Mouse (Mus musculus) intestine, embryonic 16.5 days (tissue): ENCODE results near the gene Pphln1. TPM values are rescaled to one million over a fixed set of nuclear protein-coding genes. Genes with fewer than 3 reads are reported as not detected.

Source experiments
- ATAC-seq: fragments of 200-750 bp; cut with Nextera tagmentation; 2 replicates; pipeline ENCODE4 v1.8.0; 2017; ENCODE audit warnings: moderate TSS enrichment, moderate library complexity
- H3K27ac ChIP-seq: fragments of 300-500 bp; sonication (generic); 2 replicates; pipeline ENCODE4 v1.5.1; 2014; ENCODE audit warnings: mild to moderate bottlenecking, low read length
- H3K27me3 ChIP-seq: fragments of 300-500 bp; sonication (generic); replicated peaks from 2 replicates; pipeline ENCODE4 v1.6.1; 2014; ENCODE audit warnings: low read length, control low read depth, mixed read lengths; ENCODE audit not compliant: control insufficient read depth, insufficient read depth
- H3K36me3 ChIP-seq: fragments of 300-500 bp; sonication (generic); 2 replicates; pipeline ENCODE4 v1.6.1; 2014; ENCODE audit warnings: low read length, control low read depth; ENCODE audit not compliant: control insufficient read depth, insufficient read depth
- H3K4me1 ChIP-seq: fragments of 300-500 bp; sonication (generic); 2 replicates; pipeline ENCODE4 v1.6.1; 2014; ENCODE audit warnings: low read length, control low read depth, mixed read lengths; ENCODE audit not compliant: control insufficient read depth, insufficient read depth
- H3K4me2 ChIP-seq: fragments of 300-500 bp; sonication (generic); 2 replicates; pipeline ENCODE4 v1.6.1; 2014; ENCODE audit warnings: low read depth, low read length, control low read depth
- H3K4me3 ChIP-seq: fragments of 300-500 bp; sonication (generic); 2 replicates; pipeline ENCODE4 v1.5.1; 2014; ENCODE audit warnings: mild to moderate bottlenecking, low read length
- H3K9ac ChIP-seq: fragments of 300-500 bp; sonication (generic); 2 replicates; pipeline ENCODE4 v1.6.1; 2014; ENCODE audit warnings: low read depth, low read length
- H3K9me3 ChIP-seq: fragments of 300-500 bp; sonication (generic); 2 replicates; pipeline ENCODE4 v1.6.1; 2016; ENCODE audit warnings: low read length, control low read depth; ENCODE audit not compliant: control insufficient read depth
- WGBS: fragments of 180-500 bp; shearing (Covaris S2); extraction: QIAGEN DNeasy Blood & Tissue Kit; methylation state at CpG from one replicate; pipeline ENCODE4 v1.1.7; 2014; 5-methylcytosine and 5-hydroxymethylcytosine counted together
- polyA plus RNA-seq: library from polyadenylated mRNA; unstranded; fragments of >200 nt; fragmentation: Nextera tagmentation; extraction: Ambion mirVana; gene quantifications from 2 replicates; pipeline ENCODE4 v1.2.1, GENCODE M21; 2015

Pphln1 gene
- polyA plus RNA-seq, 1 experiment from 2014 or later, result 29.2 TPM

GRCm38 (mm10) chr15:93416300-93416699, 18.1 kb downstream of the Pphln1 start:
- Histone ChIP-seq H3K9ac (no peak overlapping the region), H3K9me3 (no peaks in the 10 kb centered on the region)

GRCm38 (mm10) chr15:93420596-93420995, 22.4 kb downstream of the Pphln1 start:
- no peak for ATAC-seq
- no peak overlapping the region for H3K9ac ChIP-seq
- no peak overlapping the region for H3K27ac ChIP-seq
- H3K4me3 ChIP-seq, result no peak overlapping the region
- H3K4me2 ChIP-seq, result no peak overlapping the region
- H3K27me3 ChIP-seq, result no peaks in the 10 kb centered on the region
- 83% methylated on average over 7 of the region's 7 CpGs for WGBS
- no peaks in the 10 kb centered on the region for H3K4me1 ChIP-seq
- H3K36me3 ChIP-seq, result peaks cover 9% of the 10 kb centered on the region; the same call in 1 of the 2 replicates
- H3K9me3 ChIP-seq, result no peaks in the 10 kb centered on the region

More at GRCm38 (mm10) chr15:93416300-93416699, 18.1 kb downstream of the Pphln1 start:
- Histone ChIP-seq H3K4me3 (no peak overlapping the region), H3K27ac (no peak overlapping the region), H3K36me3 (peaks cover 3% of the 10 kb centered on the region; the same call in 1 of the 2 replicates), H3K27me3 (no peaks in the 10 kb centered on the region), H3K4me1 (no peaks in the 10 kb centered on the region), H3K4me2 (no peak overlapping the region)
- 64% methylated on average over 6 of the region's 6 CpGs for WGBS
- no peak for ATAC-seq

- Histone ChIP-seq H3K4me3 (no peak overlapping the region), H3K4me1 (no peaks in the 10 kb centered on the region), H3K4me2 (no peak overlapping the region), H3K27ac (no peak overlapping the region), H3K27me3 (no peaks in the 10 kb centered on the region), H3K9ac (no peak overlapping the region), H3K36me3 (peaks cover 9% of the 10 kb centered on the region; the same call in 1 of the 2 replicates), H3K9me3 (no peaks in the 10 kb centered on the region)
- WGBS, result 97% methylated on average over 1 of the region's 1 CpGs
- ATAC-seq, result no peak
Measured at GRCm38 (mm10) chr15:93422537-93422936, 24.4 kb downstream of the Pphln1 start.

DNA sequence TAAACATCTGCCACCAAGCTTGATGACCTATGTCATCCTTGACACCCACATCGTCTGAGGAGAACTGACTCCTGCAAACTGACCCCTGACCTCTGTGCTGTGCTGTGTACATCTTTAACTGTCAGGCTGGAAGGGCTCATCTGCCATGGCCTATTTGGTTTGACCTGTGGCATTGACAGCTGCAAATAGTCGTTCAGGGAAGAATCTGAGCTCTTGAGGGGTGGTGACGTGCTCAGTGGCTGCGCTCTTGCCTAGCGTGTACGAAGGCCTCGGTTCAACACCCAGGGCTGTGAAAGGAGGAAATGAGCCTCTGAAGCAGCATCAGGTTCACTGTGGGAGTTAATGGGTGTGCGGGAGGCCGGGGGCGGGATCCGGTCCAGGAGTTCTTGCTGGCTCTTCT, 35.7 kb downstream of the Pphln1 start:
- H3K36me3 ChIP-seq, result no peaks in the 10 kb centered on the region
- no peak for ATAC-seq

DNA sequence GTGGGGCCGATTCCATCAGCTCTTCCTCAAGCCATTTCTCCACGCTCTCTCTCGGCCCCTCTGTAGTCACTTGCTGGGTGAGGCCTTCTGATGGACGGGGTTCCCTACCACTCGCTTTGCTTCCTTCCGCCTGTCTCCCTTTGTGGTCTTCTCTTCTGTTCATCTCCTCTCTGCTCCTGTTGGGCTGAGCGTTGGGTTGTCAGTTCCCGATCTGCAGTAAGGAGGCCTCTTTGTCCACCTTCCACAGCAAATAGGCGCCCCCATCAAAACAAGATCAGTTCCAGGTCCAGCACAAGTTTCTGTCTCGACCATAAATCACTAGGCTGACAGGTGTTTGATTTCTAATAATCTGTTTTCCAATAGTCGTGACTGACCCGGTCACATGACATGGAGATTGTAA, 37.8 kb downstream of the Pphln1 start:
- Histone ChIP-seq H3K9ac (no peak overlapping the region), H3K27ac (no peak overlapping the region), H3K36me3 (no peaks in the 10 kb centered on the region), H3K4me1 (no peaks in the 10 kb centered on the region), H3K9me3 (no peaks in the 10 kb centered on the region), H3K4me3 (no peak overlapping the region), H3K4me2 (no peak overlapping the region), H3K27me3 (no peaks in the 10 kb centered on the region)
- 74% methylated on average over 12 of the region's 12 CpGs for WGBS
- no peak for ATAC-seq

More for the DNA sequence above, 35.7 kb downstream of the Pphln1 start:
- Histone ChIP-seq H3K9me3 (no peaks in the 10 kb centered on the region), H3K9ac (no peak overlapping the region), H3K27me3 (no peaks in the 10 kb centered on the region), H3K27ac (no peak overlapping the region), H3K4me3 (no peak overlapping the region), H3K4me1 (no peaks in the 10 kb centered on the region), H3K4me2 (no peak overlapping the region)
- 41% methylated on average over 11 of the region's 11 CpGs for WGBS

DNA sequence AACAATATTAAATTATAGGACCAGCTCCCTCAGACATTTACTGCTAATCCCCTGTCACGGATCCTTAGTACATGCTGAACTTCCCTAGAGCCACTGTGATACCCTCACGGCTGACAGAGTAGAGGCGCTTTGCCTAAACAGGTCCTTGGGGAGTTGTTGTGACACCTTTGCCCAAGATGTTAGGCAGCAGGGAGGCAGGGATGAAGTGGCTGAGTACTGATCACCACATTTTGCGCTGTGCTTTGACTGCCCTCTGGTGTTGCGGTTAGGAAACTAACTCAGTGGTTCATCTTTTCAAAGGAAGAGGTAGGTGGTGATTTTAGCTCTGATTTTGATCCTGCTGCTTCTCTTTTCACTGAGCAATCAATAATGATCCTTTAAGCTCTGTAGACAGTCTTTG, 40.5 kb downstream of the Pphln1 start:
- no peaks in the 10 kb centered on the region for H3K4me1 ChIP-seq
- 43% methylated on average over 5 of the region's 5 CpGs for WGBS
- H3K4me2 ChIP-seq, result no peak overlapping the region
- H3K9ac ChIP-seq, result no peak overlapping the region
- no peaks in the 10 kb centered on the region for H3K9me3 ChIP-seq
- ATAC-seq, result no peak
- H3K36me3 ChIP-seq, result peaks cover 8% of the 10 kb centered on the region; the same call in 1 of the 2 replicates
- no peak overlapping the region for H3K27ac ChIP-seq
- H3K27me3 ChIP-seq, result no peaks in the 10 kb centered on the region
- H3K4me3 ChIP-seq, result no peak overlapping the region

GRCm38 (mm10) chr15:93442271-93442670, 44.1 kb downstream of the Pphln1 start:
- H3K9ac ChIP-seq, result no peak overlapping the region
- no peaks in the 10 kb centered on the region for H3K27me3 ChIP-seq
- H3K4me3 ChIP-seq, result no peak overlapping the region
- peaks cover 8% of the 10 kb centered on the region; the same call in 1 of the 2 replicates for H3K36me3 ChIP-seq
- ATAC-seq, result no peak
- no peak overlapping the region for H3K27ac ChIP-seq
- WGBS, result 95% methylated on average over 4 of the region's 4 CpGs
- no peak overlapping the region for H3K4me2 ChIP-seq
- H3K9me3 ChIP-seq, result no peaks in the 10 kb centered on the region
- no peaks in the 10 kb centered on the region for H3K4me1 ChIP-seq

GRCm38 (mm10) chr15:93443676-93444075, 45.5 kb downstream of the Pphln1 start:
- Histone ChIP-seq H3K9ac (no peak overlapping the region), H3K4me2 (no peak overlapping the region), H3K27ac (no peak overlapping the region), H3K27me3 (no peaks in the 10 kb centered on the region), H3K9me3 (no peaks in the 10 kb centered on the region), H3K36me3 (peaks cover 8% of the 10 kb centered on the region; the same call in 1 of the 2 replicates), H3K4me1 (no peaks in the 10 kb centered on the region), H3K4me3 (no peak overlapping the region)
- WGBS, result 72% methylated on average over 6 of the region's 6 CpGs
- ATAC-seq, result peak; percentile 48; the same call in 1 of the 2 replicates

DNA sequence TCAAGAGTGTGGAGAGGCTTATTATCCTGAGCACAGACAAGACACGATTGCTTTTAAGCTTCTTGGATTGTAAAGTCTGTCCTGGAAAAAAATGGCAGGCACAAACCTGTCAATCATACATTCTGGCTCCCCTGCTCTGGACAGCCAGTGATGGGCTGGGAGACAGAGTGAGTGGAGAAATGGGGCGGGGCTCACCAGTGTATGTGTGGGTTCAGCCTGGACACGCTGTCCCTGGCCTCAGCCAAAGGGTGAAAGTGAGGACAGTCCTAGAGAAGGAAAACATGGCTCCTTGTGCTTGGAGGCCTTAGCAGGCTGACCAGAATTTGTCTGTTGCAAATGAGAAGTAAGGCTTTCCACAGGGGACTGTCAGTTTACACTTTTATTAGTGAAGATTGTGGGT, 50.7 kb downstream of the Pphln1 start:
- H3K4me2 ChIP-seq, result no peak overlapping the region
- H3K4me1 ChIP-seq, result no peaks in the 10 kb centered on the region
- H3K27ac ChIP-seq, result no peak overlapping the region
- H3K36me3 ChIP-seq, result no peaks in the 10 kb centered on the region
- no peaks in the 10 kb centered on the region for H3K9me3 ChIP-seq
- no peak overlapping the region for H3K4me3 ChIP-seq
- no peak for ATAC-seq
- no peak overlapping the region for H3K9ac ChIP-seq
- H3K27me3 ChIP-seq, result no peaks in the 10 kb centered on the region
- WGBS, result 81% methylated on average over 3 of the region's 3 CpGs

DNA sequence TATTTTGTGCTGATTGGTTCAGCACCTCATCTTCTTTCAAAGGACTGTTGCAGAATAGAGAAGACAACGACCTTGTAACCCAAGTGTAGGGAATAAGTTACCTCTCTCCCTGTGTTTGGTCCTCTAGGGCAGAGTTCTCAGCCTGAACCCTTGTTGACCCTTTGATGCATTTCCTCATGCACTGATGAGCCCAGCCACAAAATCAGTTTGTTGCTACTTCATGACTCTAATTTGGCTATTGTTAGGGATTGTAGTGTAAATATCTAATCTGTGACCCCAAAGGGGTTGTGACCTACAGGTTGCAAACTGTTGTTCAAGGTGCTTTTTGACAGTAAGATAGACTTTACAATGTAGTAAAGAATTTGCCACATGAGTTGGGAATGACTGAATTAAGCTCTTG, 55.1 kb downstream of the Pphln1 start:
- Histone ChIP-seq H3K27me3 (no peaks in the 10 kb centered on the region), H3K27ac (no peak overlapping the region), H3K36me3 (no peaks in the 10 kb centered on the region), H3K9me3 (no peaks in the 10 kb centered on the region), H3K9ac (no peak overlapping the region), H3K4me3 (no peak overlapping the region), H3K4me2 (no peak overlapping the region), H3K4me1 (no peaks in the 10 kb centered on the region)
- WGBS, result 85% methylated on average over 1 of the region's 1 CpGs
- no peak for ATAC-seq
